Mouse (Mus musculus) brown adipose tissue, adult 24 weeks (tissue): ENCODE data around the gene Pde4c. TPM values are rescaled to one million over a fixed set of nuclear protein-coding genes. Genes with fewer than 3 reads are reported as not detected.

ENCODE experiments used
- H3K27ac ChIP-seq: fragments of 200-500 bp; replicated peaks from 2 replicates; pipeline ENCODE4 v1.5.1; 2012; ENCODE audit warnings: low read depth, mild to moderate bottlenecking, low read length
- H3K4me1 ChIP-seq: fragments of 200-500 bp; 2 replicates; pipeline ENCODE4 v1.6.1; 2012; ENCODE audit warnings: low read length, mixed read lengths; ENCODE audit not compliant: control insufficient read depth, insufficient read depth, insufficient read length
- H3K4me3 ChIP-seq: fragments of 200-500 bp; 2 replicates; pipeline ENCODE4 v1.5.1; 2012; ENCODE audit warnings: low read depth, mild to moderate bottlenecking, low read length, moderate library complexity; ENCODE audit not compliant: insufficient read depth
- polyA plus RNA-seq: library from polyadenylated mRNA; stranded (reverse); fragments of >200 nt; gene quantifications from 2 replicates; pipeline ENCODE4 v1.2.4, GENCODE M21; 2012; ENCODE audit not compliant: missing spikeins, insufficient read depth, insufficient read length

The Pde4c gene
- polyA plus RNA-seq, 1 experiment, result 0.36 TPM

GRCm38 (mm10) chr8:70769858-70770257 lies 46.3 kb downstream of the Pde4c start:
- no peak overlapping the region for H3K4me3 ChIP-seq
- H3K4me1 ChIP-seq, result peaks cover 8% of the 10 kb centered on the region
- no peak overlapping the region for H3K27ac ChIP-seq

GRCm38 (mm10) chr8:70770748-70771147 lies 47.2 kb downstream of the Pde4c start:
- Histone ChIP-seq H3K27ac (no peak overlapping the region), H3K4me3 (no peak overlapping the region), H3K4me1 (peaks cover 16% of the 10 kb centered on the region)

DNA sequence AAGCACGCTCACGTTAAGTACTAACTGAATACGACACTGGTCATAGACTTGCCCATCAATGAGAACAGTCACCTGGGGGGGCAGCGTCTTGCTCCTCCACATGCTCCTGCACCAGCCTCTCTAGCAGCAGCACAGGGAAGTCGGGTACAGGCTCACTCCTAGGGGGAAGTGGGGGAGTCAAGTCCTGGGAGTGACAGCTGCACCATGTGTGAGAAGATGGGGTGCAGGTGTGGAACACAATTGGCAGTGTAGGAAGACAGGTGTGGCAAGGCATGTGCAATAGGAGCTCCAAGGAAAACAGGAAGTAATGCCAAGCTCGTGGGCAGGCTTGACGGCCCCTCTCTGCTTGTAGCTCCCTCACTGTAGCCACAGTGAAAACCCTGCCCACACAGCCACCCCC lies 47.7 kb downstream of the Pde4c start:
- H3K4me3 ChIP-seq, result no peak overlapping the region
- peaks cover 18% of the 10 kb centered on the region for H3K4me1 ChIP-seq
- H3K27ac ChIP-seq, result no peak overlapping the region

- Histone ChIP-seq H3K27ac (no peak overlapping the region), H3K4me3 (no peak overlapping the region), H3K4me1 (peaks cover 14% of the 10 kb centered on the region)
Measured at GRCm38 (mm10) chr8:70772075-70772474, 48.6 kb downstream of the Pde4c start.

- Histone ChIP-seq H3K4me1 (peaks cover 16% of the 10 kb centered on the region), H3K4me3 (no peak overlapping the region), H3K27ac (no peak overlapping the region)
Measured at GRCm38 (mm10) chr8:70772890-70773289, 49.4 kb downstream of the Pde4c start.

GRCm38 (mm10) chr8:70773410-70773809 lies 49.9 kb downstream of the Pde4c start:
- peaks cover 19% of the 10 kb centered on the region for H3K4me1 ChIP-seq
- no peak overlapping the region for H3K4me3 ChIP-seq
- no peak overlapping the region for H3K27ac ChIP-seq

GRCm38 (mm10) chr8:70773833-70774232 lies 50.3 kb downstream of the Pde4c start:
- Histone ChIP-seq H3K4me1 (peaks cover 19% of the 10 kb centered on the region), H3K4me3 (no peak overlapping the region), H3K27ac (no peak overlapping the region; the same call in 1 of the 2 replicates)

DNA sequence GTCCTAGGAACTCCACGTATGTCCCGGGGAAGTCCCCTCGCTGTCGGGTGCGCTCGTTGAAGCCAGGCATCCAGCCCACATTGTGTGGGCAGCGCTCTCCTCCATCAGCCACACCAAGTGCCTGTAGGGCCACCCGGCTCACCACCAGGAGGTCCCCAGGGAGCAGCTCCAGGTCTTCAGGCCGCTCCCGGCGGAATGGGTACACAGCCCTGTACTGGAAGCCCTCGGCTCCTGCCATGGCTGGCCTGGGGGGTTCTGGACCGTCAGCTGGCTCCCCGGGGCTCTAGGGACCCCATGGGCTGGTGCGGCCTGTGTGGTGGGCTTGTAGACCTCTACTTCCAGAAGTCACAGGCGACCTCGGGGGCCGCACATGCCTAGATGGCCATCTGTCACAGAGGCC lies 51.2 kb downstream of the Pde4c start:
- no peak overlapping the region for H3K27ac ChIP-seq
- peak overlapping the region; percentile 9; the same call in 1 of the 2 replicates for H3K4me3 ChIP-seq
- peaks cover 19% of the 10 kb centered on the region for H3K4me1 ChIP-seq

DNA sequence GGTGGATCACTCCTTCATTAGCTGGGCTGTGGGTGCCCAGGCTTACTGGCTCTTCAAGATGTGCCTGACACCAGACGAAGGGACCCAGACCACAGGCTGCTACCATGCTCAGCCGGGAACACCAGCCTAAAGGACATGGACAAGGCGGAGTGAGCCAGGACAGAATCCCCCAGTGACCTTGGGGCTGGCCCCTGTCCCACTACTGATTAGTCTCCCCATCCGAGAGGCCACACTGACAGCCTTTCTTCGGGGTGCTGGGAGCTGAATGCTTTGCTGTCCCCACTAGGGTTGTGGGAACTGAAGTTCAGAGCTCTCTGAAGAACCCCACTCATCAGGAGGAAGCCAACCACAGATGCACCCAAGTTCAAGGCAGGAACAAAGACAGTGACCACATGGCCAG lies 51.7 kb downstream of the Pde4c start:
- peak overlapping the region; percentile 65 for H3K4me3 ChIP-seq
- no peak overlapping the region for H3K27ac ChIP-seq
- H3K4me1 ChIP-seq, result peaks cover 19% of the 10 kb centered on the region

DNA sequence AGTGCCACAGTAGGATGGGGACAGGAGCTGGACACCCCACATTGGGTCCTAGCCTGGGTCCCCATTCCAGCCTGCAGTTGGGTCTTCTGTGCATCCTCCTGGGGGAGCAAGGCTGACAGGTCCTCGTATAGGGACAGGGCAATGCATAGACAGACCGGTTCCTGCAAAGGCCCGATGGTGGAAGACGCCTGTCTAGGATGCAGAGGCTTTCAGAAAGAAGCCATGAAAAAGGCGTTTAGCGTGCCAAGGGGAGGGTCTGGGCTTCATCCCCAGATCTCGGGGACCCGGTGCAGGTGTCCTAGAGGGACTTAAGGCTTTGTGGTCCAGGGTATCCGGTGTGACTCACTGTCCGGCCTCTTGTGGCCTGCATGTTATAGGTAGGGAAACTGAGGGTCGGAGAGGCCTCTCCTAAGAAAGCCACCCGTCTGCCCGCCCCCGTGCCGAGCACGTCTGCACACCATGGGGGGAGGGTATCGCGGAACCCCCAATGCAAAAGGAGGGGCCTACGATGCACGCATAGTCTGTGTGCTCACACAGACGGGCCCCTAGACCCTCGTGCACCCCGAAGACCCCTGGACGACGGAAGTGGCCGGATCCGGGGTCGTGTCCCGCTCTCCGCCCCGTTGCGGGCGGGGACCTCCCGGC lies 52.5 kb downstream of the Pde4c start:
- Histone ChIP-seq H3K27ac (0 out of 2 replicates have a peak overlapping the region, but pooled peaks have one; percentile 18), H3K4me3 (peak overlapping the region; percentile 65), H3K4me1 (peaks cover 19% of the 10 kb centered on the region)

- H3K27ac ChIP-seq, result peak within 1 kb of the TSS; percentile 96
- peaks cover 19% of the 10 kb centered on the region for H3K4me1 ChIP-seq
- H3K4me3 ChIP-seq, result peak within 1 kb of the TSS; percentile 70
Measured at GRCm38 (mm10) chr8:70776496-70777444, 53.2 kb downstream of the Pde4c start, which contains the start of gene Pik3r2. Gene Pik3r2, minus strand, starts transcription at chr8:70776713.

GRCm38 (mm10) chr8:70780093-70780492 lies 56.6 kb downstream of the Pde4c start:
- no peak overlapping the region for H3K4me3 ChIP-seq
- no peak overlapping the region for H3K27ac ChIP-seq
- H3K4me1 ChIP-seq, result peaks cover 14% of the 10 kb centered on the region

DNA sequence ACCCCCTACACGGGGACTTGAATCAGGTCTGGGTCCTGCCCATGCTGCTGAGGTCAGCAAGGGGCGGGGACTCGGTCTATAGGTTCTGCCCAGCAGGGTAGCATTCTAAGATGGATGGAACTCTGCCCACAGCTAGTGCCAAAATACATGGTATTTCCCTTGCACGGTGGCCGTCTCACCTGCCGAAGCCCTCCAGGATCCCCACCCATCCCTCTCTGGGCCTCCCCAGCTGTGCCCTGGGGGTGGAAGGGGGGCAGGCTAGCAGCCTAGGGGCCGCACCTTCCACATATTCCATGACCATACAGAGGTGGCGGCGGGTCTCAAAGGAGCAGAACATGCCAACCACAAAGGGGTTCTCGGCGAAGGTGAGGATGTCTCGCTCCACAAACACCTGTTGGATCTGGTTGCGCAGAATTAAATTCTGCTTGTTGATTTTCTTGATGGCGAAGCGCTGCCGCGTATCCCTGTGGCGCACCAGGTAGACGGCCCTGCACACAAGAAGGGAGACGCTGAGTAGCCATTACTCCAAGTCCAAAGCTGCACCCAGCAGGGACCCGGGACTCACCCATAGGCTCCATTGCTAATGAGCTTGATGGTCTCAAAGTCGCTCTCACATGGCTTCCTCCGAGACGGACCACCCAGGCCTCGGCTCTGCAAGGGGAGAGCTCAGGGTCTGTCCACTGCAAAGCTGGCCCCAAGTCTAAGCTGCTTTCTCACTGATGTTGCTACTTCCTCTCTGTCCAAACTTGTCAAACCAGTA lies 63.0 kb downstream of the Pde4c start:
- no peak overlapping the region for H3K4me3 ChIP-seq
- no peak overlapping the region for H3K27ac ChIP-seq
- H3K4me1 ChIP-seq, result peaks cover 5% of the 10 kb centered on the region; the same call in 1 of the 2 replicates

DNA sequence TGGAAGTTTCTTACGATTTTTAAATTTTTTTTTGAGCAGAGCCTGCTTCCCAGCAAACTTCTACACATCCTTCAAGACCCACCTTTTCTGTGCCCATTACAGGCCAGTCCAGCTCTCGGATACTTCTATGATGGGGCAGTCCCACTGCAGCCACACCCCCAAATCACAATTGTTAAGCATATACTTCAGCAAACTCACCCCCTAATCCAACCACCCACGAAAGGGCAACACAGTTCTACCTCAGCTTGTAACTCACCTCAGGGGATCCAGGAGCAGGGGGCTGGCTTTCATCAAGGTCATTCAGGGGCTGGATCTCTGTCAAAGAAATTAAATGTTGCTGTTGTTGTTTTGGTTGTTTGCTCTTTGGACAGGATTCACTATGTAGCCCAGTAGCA lies 63.5 kb downstream of the Pde4c start:
- Histone ChIP-seq H3K4me1 (peaks cover 9% of the 10 kb centered on the region), H3K27ac (no peak overlapping the region), H3K4me3 (no peak overlapping the region)
